Mouse (Mus musculus) embryonic fibroblast, embryonic 13.5 days (primary cell): ENCODE results near the gene Usp7.

Experiments used
- CTCF ChIP-seq: IDR thresholded peaks from 2 replicates; pipeline ENCODE4 v1.5.1; 2011; ENCODE audit warnings: mild to moderate bottlenecking, control low read depth, low read length, moderate library complexity, borderline replicate concordance; ENCODE audit not compliant: insufficient read depth
- POLR2A ChIP-seq: IDR thresholded peaks from 2 replicates; pipeline ENCODE4 v1.6.1; 2011; ENCODE audit warnings: low read depth, mild to moderate bottlenecking, control low read depth, low read length, moderate library complexity

DNA sequence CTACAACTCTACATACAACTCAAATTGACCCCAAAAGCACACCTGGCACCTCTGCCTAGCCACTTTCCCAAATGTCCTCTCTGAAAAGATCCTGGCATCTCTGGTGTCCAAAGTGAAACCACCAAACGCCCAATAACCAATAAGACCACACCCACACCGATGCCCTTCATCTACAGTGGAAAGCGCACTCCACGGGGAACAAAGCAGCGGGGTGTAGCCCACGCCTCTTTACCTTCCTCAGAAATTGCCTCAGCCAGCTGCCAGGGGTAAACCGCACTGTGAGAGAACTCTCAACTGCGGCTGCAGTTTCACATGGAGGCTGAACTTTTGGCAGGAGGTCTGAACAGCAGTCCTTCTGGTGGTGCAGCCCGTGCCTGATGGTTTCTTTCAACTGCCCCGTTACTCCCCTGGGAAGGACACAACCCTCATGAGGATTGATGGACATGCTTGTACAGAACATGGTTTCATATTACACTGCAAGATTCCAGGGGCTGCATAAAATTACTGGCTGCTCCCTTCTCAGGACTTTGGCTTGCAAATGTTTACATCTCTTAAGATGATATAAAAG, 76.5 kb downstream of the Usp7 start:
- TF ChIP-seq CTCF (no peak), POLR2A (no peak)
